Mouse (Mus musculus) Muller cell, postnatal 12 days (primary cell): ENCODE data around the gene Sbk1.

Experiments used
- DNase-seq: peaks from one replicate; pipeline ENCODE4 v3.0.0-alpha.2; 2015; ENCODE audit errors: inconsistent ontology term

The Sbk1 gene

GRCm38 (mm10) chr7:126338906-126339305, 66.5 kb downstream of the Sbk1 start:
- DNase-seq, result no peak

- no peak for DNase-seq
These were observed 67.1 kb downstream of the Sbk1 start for GRCm38 (mm10) chr7:126339521-126339971.

DNA sequence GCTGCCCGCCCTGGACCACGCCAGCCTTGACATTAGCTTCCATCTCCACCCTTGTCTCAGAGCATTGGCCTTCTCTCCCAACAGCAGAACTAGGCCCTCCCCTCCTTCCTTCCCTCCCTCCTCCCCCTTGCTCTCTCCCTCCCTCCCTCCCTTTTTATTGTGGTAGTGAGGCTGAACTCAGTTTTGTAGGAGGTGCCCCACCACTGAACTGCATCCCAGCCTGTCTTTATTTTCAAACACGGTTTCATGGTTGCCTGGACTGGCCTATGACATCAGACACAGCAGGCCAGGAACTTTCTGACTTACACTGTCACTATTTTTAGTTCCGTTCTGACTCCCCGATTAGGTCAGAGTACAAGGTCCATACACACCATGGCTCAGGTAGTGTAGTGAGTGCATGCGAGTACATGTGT, 67.8 kb downstream of the Sbk1 start:
- no peak for DNase-seq

DNA sequence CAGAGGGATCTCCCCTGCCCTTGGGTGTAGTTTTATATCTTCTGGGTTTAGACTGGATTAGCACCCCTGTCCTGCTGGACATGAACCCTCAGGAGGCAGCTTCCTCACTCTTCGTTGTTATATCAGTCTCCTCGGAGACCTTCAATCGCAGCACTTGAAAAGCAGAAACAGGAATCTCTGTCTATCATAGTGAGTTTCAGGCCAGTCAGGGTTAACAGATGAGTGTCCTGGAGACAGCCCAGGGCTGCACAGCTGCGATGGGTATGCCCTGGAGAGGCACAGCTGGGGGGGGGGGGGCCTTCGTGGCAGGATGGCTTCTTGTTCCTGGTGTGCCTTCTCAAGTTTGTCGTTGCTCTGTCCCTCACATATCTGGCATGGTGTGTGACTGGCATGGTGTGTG, 68.5 kb downstream of the Sbk1 start:
- DNase-seq, result no peak
